Mouse (Mus musculus): Measurements from ENCODE around the gene Myo1e.

DNA sequence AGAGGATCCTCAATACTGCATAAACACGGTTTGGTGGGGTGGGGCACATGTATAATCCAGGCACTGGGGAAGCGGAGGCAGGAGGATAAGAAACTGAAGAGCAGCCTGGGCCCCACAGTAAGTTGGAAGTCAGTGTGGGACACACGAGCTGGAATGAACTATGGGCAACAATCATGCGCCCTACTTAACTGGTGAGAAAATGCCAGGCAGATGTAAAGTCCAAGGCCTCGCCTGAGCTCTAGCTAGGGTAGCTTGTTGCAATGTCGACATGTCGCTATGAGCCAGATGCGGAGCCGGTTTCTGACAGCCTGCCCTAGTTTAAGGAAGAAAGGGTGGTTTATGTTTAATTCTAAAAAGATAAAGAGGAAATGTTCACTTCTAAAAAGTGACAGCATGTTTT is 37.9 kb downstream of the Myo1e start:
- TF ChIP-seq CTCF (IDR thresholded peaks at IDR 0.05; ENCODE audit: extremely low read depth, insufficient read depth, low read length) (no peak), POLR2A (IDR thresholded peaks at IDR 0.05; ENCODE audit: extremely low read depth, insufficient read depth, low read length) (no peak)
